Mouse (Mus musculus) olfactory bulb, adult 2 months (tissue): ENCODE measurements at regions not wholly inside any gene's neighbourhood (a gene's known extent, or its start where the extent isn't known, plus 50 kb on each side); places are given as distances from the start of the nearest gene placed in this dataset.

Experiments used
- H3K27ac ChIP-seq: fragments of 200-500 bp; 2 replicates; pipeline ENCODE4 v1.5.1; 2012; ENCODE audit warnings: low read depth, low read length; ENCODE audit not compliant: insufficient read depth
- H3K4me1 ChIP-seq: fragments of 200-500 bp; 2 replicates; pipeline ENCODE4 v1.6.1; 2012; ENCODE audit warnings: low read length; ENCODE audit not compliant: control insufficient read depth, insufficient read depth
- H3K4me3 ChIP-seq: fragments of 200-500 bp; 2 replicates; pipeline ENCODE4 v1.5.1; 2012; ENCODE audit warnings: mild to moderate bottlenecking, low read depth, low read length, moderate library complexity; ENCODE audit not compliant: insufficient read depth
- CTCF ChIP-seq: fragments of 200-500 bp; IDR thresholded peaks from 2 replicates; pipeline ENCODE4 v1.5.1; 2012; ENCODE audit warnings: low read depth, mild to moderate bottlenecking, low read length, moderate library complexity; ENCODE audit not compliant: insufficient read depth
- POLR2A ChIP-seq: fragments of 200-500 bp; IDR thresholded peaks from 2 replicates; pipeline ENCODE4 v1.6.1; 2012; ENCODE audit warnings: mild to moderate bottlenecking, low read depth, low read length, moderate library complexity; ENCODE audit not compliant: insufficient read depth
- WGBS: fragments of 180-500 bp; shearing (Covaris S2); methylation state at CpG from one replicate; pipeline ENCODE4 v1.1.7; 2018; 5-methylcytosine and 5-hydroxymethylcytosine counted together

- TF ChIP-seq POLR2A (no peak), CTCF (no peak)
- 18% methylated on average over 19 of the region's 19 CpGs for WGBS
- Histone ChIP-seq H3K4me1 (peaks cover 6% of the 10 kb centered on the region), H3K4me3 (peak overlapping the region; percentile 13; the same call in 1 of the 2 replicates), H3K27ac (no peak overlapping the region)
These were observed 77.0 kb upstream of the Lgr5 start for GRCm38 (mm10) chr10:115664567-115664966.

DNA sequence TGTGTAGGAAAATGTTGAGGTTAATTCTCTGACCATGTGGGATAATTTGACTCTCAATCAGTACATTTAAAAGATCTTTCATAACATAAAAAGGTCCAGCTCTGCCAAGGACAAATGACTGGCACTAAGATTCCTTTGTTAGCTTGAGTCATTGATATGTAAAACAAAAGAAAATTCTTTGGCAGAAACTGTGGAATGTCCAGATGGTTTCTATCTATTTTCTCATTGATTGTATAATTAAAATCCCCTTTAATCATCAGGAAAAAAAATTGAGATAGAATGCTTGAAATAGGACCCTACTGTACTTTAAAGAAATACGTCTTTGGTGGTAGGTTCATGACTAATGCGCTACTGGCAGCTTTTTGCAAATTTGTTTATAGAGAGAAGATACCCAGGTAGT lies 89.1 kb upstream of the Lgr5 start:
- no peaks in the 10 kb centered on the region for H3K4me1 ChIP-seq
- TF ChIP-seq POLR2A (no peak), CTCF (no peak)

GRCm38 (mm10) chr10:115681115-115681514 lies 93.5 kb upstream of the Lgr5 start:
- 59% methylated on average over 6 of the region's 6 CpGs for WGBS

More for the DNA sequence above, 89.1 kb upstream of the Lgr5 start:
- no peak overlapping the region for H3K4me3 ChIP-seq
- 90% methylated on average over 2 of the region's 2 CpGs for WGBS
- no peak overlapping the region for H3K27ac ChIP-seq

DNA sequence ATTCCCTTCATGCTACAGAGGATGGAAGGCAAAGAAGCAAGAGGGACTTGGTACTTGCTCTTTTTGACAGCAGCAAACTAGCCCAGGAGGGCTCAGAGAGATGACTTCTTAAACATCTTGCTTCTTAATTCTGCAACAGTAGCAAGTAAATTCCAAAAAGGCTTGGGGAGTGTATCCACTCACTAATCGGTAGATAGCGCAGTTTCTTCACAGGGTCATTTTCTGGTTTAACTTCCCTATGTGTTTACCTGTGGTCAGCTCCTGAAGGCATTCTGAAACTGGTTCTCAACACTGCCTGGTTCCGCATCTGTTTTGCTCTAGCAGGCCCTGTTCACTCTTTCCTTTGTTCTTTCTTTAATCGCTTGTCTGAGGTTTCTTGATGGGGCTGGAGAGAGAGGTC lies 104.4 kb upstream of the Lgr5 start:
- H3K4me3 ChIP-seq, result no peak overlapping the region
- no peaks in the 10 kb centered on the region for H3K4me1 ChIP-seq
- WGBS, result 99% methylated on average over 4 of the region's 4 CpGs
- TF ChIP-seq POLR2A, result no peak
- TF ChIP-seq CTCF, result no peak
- no peak overlapping the region for H3K27ac ChIP-seq

More at GRCm38 (mm10) chr10:115681115-115681514, 93.5 kb upstream of the Lgr5 start:
- Histone ChIP-seq H3K27ac (no peak overlapping the region), H3K4me3 (no peak overlapping the region), H3K4me1 (no peaks in the 10 kb centered on the region)
- TF ChIP-seq POLR2A, result no peak
- TF ChIP-seq CTCF, result no peak

GRCm38 (mm10) chr10:115693986-115694833 lies 106.6 kb upstream of the Lgr5 start:
- 87% methylated on average over 22 of the region's 22 CpGs for WGBS
- no peak overlapping the region for H3K4me3 ChIP-seq
- no peak for TF ChIP-seq POLR2A
- no peak for TF ChIP-seq CTCF
- no peaks in the 10 kb centered on the region for H3K4me1 ChIP-seq
- H3K27ac ChIP-seq, result no peak overlapping the region

- 84% methylated on average over 3 of the region's 3 CpGs for WGBS
- no peak overlapping the region for H3K27ac ChIP-seq
- H3K4me1 ChIP-seq, result no peaks in the 10 kb centered on the region
- no peak overlapping the region for H3K4me3 ChIP-seq
- no peak for TF ChIP-seq CTCF
These were observed 114.3 kb upstream of the Tspan8 start for GRCm38 (mm10) chr10:115702358-115702757.

GRCm38 (mm10) chr10:115708623-115709022 lies 108.0 kb upstream of the Tspan8 start:
- Histone ChIP-seq H3K4me3 (no peak overlapping the region), H3K27ac (no peak overlapping the region), H3K4me1 (no peaks in the 10 kb centered on the region)
- no peak for TF ChIP-seq POLR2A
- TF ChIP-seq CTCF, result no peak
- WGBS, result 32% methylated on average over 14 of the region's 14 CpGs

GRCm38 (mm10) chr10:115713896-115714295 lies 102.7 kb upstream of the Tspan8 start:
- Histone ChIP-seq H3K4me1 (no peaks in the 10 kb centered on the region), H3K27ac (no peak overlapping the region), H3K4me3 (no peak overlapping the region)
- TF ChIP-seq POLR2A, result no peak
- TF ChIP-seq CTCF, result no peak
- 64% methylated on average over 6 of the region's 6 CpGs for WGBS

- no peaks in the 10 kb centered on the region for H3K4me1 ChIP-seq
- no peak overlapping the region for H3K27ac ChIP-seq
- TF ChIP-seq CTCF, result no peak
- TF ChIP-seq POLR2A, result no peak
- 38% methylated on average over 9 of the region's 9 CpGs for WGBS
- no peak overlapping the region for H3K4me3 ChIP-seq
These were observed 100.5 kb upstream of the Tspan8 start for GRCm38 (mm10) chr10:115716178-115716577.

GRCm38 (mm10) chr10:115717064-115717463 lies 99.6 kb upstream of the Tspan8 start:
- Histone ChIP-seq H3K27ac (no peak overlapping the region), H3K4me3 (no peak overlapping the region), H3K4me1 (no peaks in the 10 kb centered on the region)
- 96% methylated on average over 8 of the region's 8 CpGs for WGBS
- TF ChIP-seq CTCF (no peak), POLR2A (no peak)
